Mouse (Mus musculus) MEL (cell line): Measurements from ENCODE around the gene Actn3. TPM values are rescaled to one million over a fixed set of nuclear protein-coding genes. Genes with fewer than 3 reads are reported as not detected.

ENCODE experiments used
- DNase-seq: peaks from one replicate; pipeline ENCODE4 v3.0.0; 2011; ENCODE audit warnings: low read depth, low spot score
- H3K27ac ChIP-seq: 2 replicates; pipeline ENCODE4 v1.5.1; 2012; ENCODE audit warnings: low read depth, mild to moderate bottlenecking, control low read depth, low read length, moderate library complexity; ENCODE audit not compliant: control insufficient read depth
- H3K27me3 ChIP-seq, 2 experiments: fragments of 150-350 bp in 1 of 2; sonication (generic) in 1 of 2; 2 replicates each; pipeline ENCODE4 v1.6.1; 2012; ENCODE audit warnings: low read length in 2 of 2, mild to moderate bottlenecking in 2 of 2, improper control_type of control experiment in 1 of 2, moderate library complexity in 1 of 2; ENCODE audit not compliant: insufficient read depth in 2 of 2, control insufficient read depth in 1 of 2
- H3K36me3 ChIP-seq, 2 experiments: 2 replicates each; pipeline ENCODE4 v1.6.1; 2012 to 2014; ENCODE audit warnings: low read length in 2 of 2, improper control_type of control experiment in 1 of 2, inconsistent platforms in 1 of 2, mild to moderate bottlenecking in 1 of 2; ENCODE audit not compliant: insufficient read depth in 2 of 2, control insufficient read depth in 1 of 2
- H3K4me1 ChIP-seq, 2 experiments: fragments of 150-350 bp in 1 of 2; sonication (generic) in 1 of 2; 2 replicates each; pipeline ENCODE4 v1.6.1; 2012; ENCODE audit warnings: low read length in 2 of 2, improper control_type of control experiment in 1 of 2, mild to moderate bottlenecking in 1 of 2; ENCODE audit not compliant: insufficient read depth in 2 of 2, control insufficient read depth in 1 of 2
- H3K4me3 ChIP-seq, 2 experiments: fragments of 150-350 bp in 1 of 2; sonication (generic) in 1 of 2; 2 replicates each; pipeline ENCODE4 v1.5.1; 2012; ENCODE audit warnings: low read depth in 2 of 2, low read length in 2 of 2, mild to moderate bottlenecking in 2 of 2, moderate library complexity in 2 of 2, control low read depth in 1 of 2, improper control_type of control experiment in 1 of 2; ENCODE audit not compliant: control insufficient read depth in 1 of 2, insufficient read depth in 1 of 2
- H3K79me2 ChIP-seq: 2 replicates; pipeline ENCODE4 v1.6.1; 2012; ENCODE audit warnings: mild to moderate bottlenecking, low read length, moderate library complexity; ENCODE audit not compliant: control insufficient read depth, poor library complexity, insufficient read depth
- H3K9ac ChIP-seq: 2 replicates; pipeline ENCODE4 v1.6.1; 2012; ENCODE audit warnings: low read depth, mild to moderate bottlenecking, control low read depth, low read length, moderate library complexity; ENCODE audit not compliant: control insufficient read depth, poor library complexity, severe bottlenecking
- H3K9me3 ChIP-seq: fragments of 150-350 bp; sonication (generic); replicated peaks from 2 replicates; pipeline ENCODE4 v1.6.1; 2012; ENCODE audit warnings: mild to moderate bottlenecking, low read length, improper control_type of control experiment, moderate library complexity; ENCODE audit not compliant: insufficient read depth
- BHLHE40 ChIP-seq: IDR thresholded peaks from 2 replicates; pipeline ENCODE4 v1.6.1; 2012; ENCODE audit warnings: low read depth, mild to moderate bottlenecking, inconsistent platforms, low read length, improper control_type of control experiment, borderline replicate concordance
- CHD1 ChIP-seq: IDR thresholded peaks from 2 replicates; pipeline ENCODE4 v1.6.1; 2012; ENCODE audit warnings: low read depth, mild to moderate bottlenecking, inconsistent platforms, low read length, improper control_type of control experiment
- CTCF ChIP-seq, 3 experiments: IDR thresholded peaks in 2 of 3; conservative IDR thresholded peaks in 1 of 3; 2 replicates each; pipeline ENCODE4 v1.5.1; 2011 to 2012; ENCODE audit warnings: low read length in 3 of 3, low read depth in 2 of 3, mild to moderate bottlenecking in 2 of 3, improper control_type of control experiment in 1 of 3, inconsistent platforms in 1 of 3, mixed read lengths in 1 of 3, moderate library complexity in 1 of 3; ENCODE audit not compliant: control insufficient read depth in 1 of 3, insufficient read depth in 1 of 3, poor library complexity in 1 of 3, severe bottlenecking in 1 of 3
- E2F4 ChIP-seq: IDR thresholded peaks from 2 replicates; pipeline ENCODE4 v1.6.1; 2011; ENCODE audit warnings: low read depth, low read length, improper control_type of control experiment, borderline replicate concordance
- ELF1 ChIP-seq: IDR thresholded peaks from 2 replicates; pipeline ENCODE4 v1.6.1; 2014; ENCODE audit warnings: low read depth, mild to moderate bottlenecking, inconsistent platforms, low read length, improper control_type of control experiment, moderate library complexity
- EP300 ChIP-seq, 2 experiments: IDR thresholded peaks; 2 replicates each; pipeline ENCODE4 v1.6.1; 2011; ENCODE audit warnings: improper control_type of control experiment in 2 of 2, low read length in 2 of 2, low read depth in 1 of 2, mild to moderate bottlenecking in 1 of 2
- GABPA ChIP-seq: IDR thresholded peaks from 2 replicates; pipeline ENCODE4 v1.6.1; 2012; ENCODE audit warnings: low read depth, mild to moderate bottlenecking, inconsistent platforms, low read length, improper control_type of control experiment, moderate library complexity
- GATA1 ChIP-seq: IDR thresholded peaks from 2 replicates; pipeline ENCODE4 v1.6.1; 2011; ENCODE audit warnings: low read depth, low read length, improper control_type of control experiment
- HCFC1 ChIP-seq: IDR thresholded peaks from 2 replicates; pipeline ENCODE4 v1.6.1; 2012; ENCODE audit warnings: low read depth, mild to moderate bottlenecking, inconsistent platforms, low read length, improper control_type of control experiment, moderate library complexity
- MAX ChIP-seq: IDR thresholded peaks from 2 replicates; pipeline ENCODE4 v1.6.1; 2011; ENCODE audit warnings: low read length, improper control_type of control experiment
- MAZ ChIP-seq: IDR thresholded peaks from 2 replicates; pipeline ENCODE4 v1.6.1; 2012; ENCODE audit warnings: low read depth, mild to moderate bottlenecking, inconsistent platforms, low read length, improper control_type of control experiment
- MEF2A ChIP-seq: IDR thresholded peaks from 2 replicates; pipeline ENCODE4 v1.6.1; 2014; ENCODE audit warnings: low read depth, mild to moderate bottlenecking, inconsistent platforms, low read length, improper control_type of control experiment; ENCODE audit not compliant: poor library complexity, insufficient replicate concordance, severe bottlenecking; ENCODE audit errors: extremely low read depth
- MXI1 ChIP-seq: IDR thresholded peaks from 2 replicates; pipeline ENCODE4 v1.6.1; 2011; ENCODE audit warnings: mild to moderate bottlenecking, low read depth, low read length, improper control_type of control experiment
- MYB ChIP-seq: IDR thresholded peaks from 2 replicates; pipeline ENCODE4 v1.6.1; 2011; ENCODE audit warnings: mild to moderate bottlenecking, low read depth, low read length, improper control_type of control experiment
- MYC ChIP-seq: IDR thresholded peaks from 2 replicates; pipeline ENCODE4 v1.6.1; 2011; ENCODE audit warnings: low read depth, mild to moderate bottlenecking, low read length, improper control_type of control experiment, moderate library complexity
- NELFE ChIP-seq: IDR thresholded peaks from 2 replicates; pipeline ENCODE4 v1.6.1; 2011; ENCODE audit warnings: low read depth, low read length, improper control_type of control experiment
- POLR2A ChIP-seq, 2 experiments: IDR thresholded peaks; 2 replicates each; pipeline ENCODE4 v1.6.1; 2011 to 2012; ENCODE audit warnings: low read length in 2 of 2, mild to moderate bottlenecking in 2 of 2, control low read depth in 1 of 2, improper control_type of control experiment in 1 of 2, low read depth in 1 of 2, moderate library complexity in 1 of 2; ENCODE audit not compliant: control insufficient read depth in 1 of 2, insufficient read depth in 1 of 2, poor library complexity in 1 of 2
- RAD21 ChIP-seq: IDR thresholded peaks from 2 replicates; pipeline ENCODE4 v1.6.1; 2011; ENCODE audit warnings: mild to moderate bottlenecking, low read depth, low read length, improper control_type of control experiment
- RCOR1 ChIP-seq: IDR thresholded peaks from 2 replicates; pipeline ENCODE4 v1.6.1; 2012; ENCODE audit warnings: low read depth, mild to moderate bottlenecking, inconsistent platforms, low read length, improper control_type of control experiment
- SIN3A ChIP-seq: IDR thresholded peaks from 2 replicates; pipeline ENCODE4 v1.6.1; 2012; ENCODE audit warnings: low read length, improper control_type of control experiment, inconsistent platforms
- SMC3 ChIP-seq: IDR thresholded peaks from 2 replicates; pipeline ENCODE4 v1.6.1; 2011; ENCODE audit warnings: low read depth, low read length, improper control_type of control experiment
- TCF12 ChIP-seq: IDR thresholded peaks from 2 replicates; pipeline ENCODE4 v1.6.1; 2014; ENCODE audit warnings: low read depth, mild to moderate bottlenecking, inconsistent platforms, low read length, improper control_type of control experiment, moderate library complexity
- UBTF ChIP-seq: IDR thresholded peaks from 2 replicates; pipeline ENCODE4 v1.6.1; 2012; ENCODE audit warnings: low read depth, mild to moderate bottlenecking, inconsistent platforms, low read length, improper control_type of control experiment, moderate library complexity, borderline replicate concordance; ENCODE audit not compliant: insufficient read depth
- USF2 ChIP-seq, 2 experiments: IDR thresholded peaks; 2 replicates each; pipeline ENCODE4 v1.6.1; 2011 to 2012; ENCODE audit warnings: improper control_type of control experiment in 2 of 2, low read length in 2 of 2, borderline replicate concordance in 1 of 2, inconsistent platforms in 1 of 2, low read depth in 1 of 2, mild to moderate bottlenecking in 1 of 2; ENCODE audit not compliant: insufficient read depth in 1 of 2
- ZMIZ1 ChIP-seq: IDR thresholded peaks from 2 replicates; pipeline ENCODE4 v1.6.1; 2012; ENCODE audit warnings: low read depth, mild to moderate bottlenecking, inconsistent platforms, low read length, improper control_type of control experiment, moderate library complexity
- polyA plus RNA-seq, 2 experiments: library from polyadenylated mRNA; stranded (reverse) in 1 of 2; unstranded in 1 of 2; fragments of >175 nt in 1 of 2; fragments of >200 nt in 1 of 2; gene quantifications; 2 replicates each; pipeline versions ENCODE4 v1.2.1 to v1.2.4; 2012; ENCODE audit warnings: low replicate concordance in 2 of 2, low read depth in 1 of 2; ENCODE audit not compliant: insufficient read length in 2 of 2, insufficient read depth in 1 of 2, missing spikeins in 1 of 2
- total RNA-seq: library from RNA; depleted of rRNA; stranded (reverse); fragments of 300-350 nt; gene quantifications from 2 replicates; pipeline ENCODE4 v1.2.3, GENCODE M21; 2012

The Actn3 gene
- total and polyA plus RNA-seq, 3 experiments = 0.65 to 1.0 TPM; not detected in 1

- Histone ChIP-seq H3K79me2 (no peaks in the 10 kb centered on the region), H3K36me3 (peaks cover 0 to 2% of the 10 kb centered on the region in 2 experiments; a peak in 1 of 4 replicates)
- TF ChIP-seq MXI1 = no peak
- no peak for TF ChIP-seq MYC
- TF ChIP-seq SMC3 = no peak
- TF ChIP-seq CHD1 = no peak
- TF ChIP-seq SIN3A = no peak
- TF ChIP-seq RAD21 = no peak
- no peak for TF ChIP-seq GABPA
- no peak for TF ChIP-seq HCFC1
- no peak for TF ChIP-seq EP300 (IDR thresholded peaks at IDR 0.05; ENCODE audit: low read depth in 1 of 2, low read length in 2 of 2)
- TF ChIP-seq TCF12 = no peak
Observed at GRCm38 (mm10) chr19:4915924-4916603, 38.4 kb upstream of the Actn3 start.

GRCm38 (mm10) chr19:4909376-4909775 is 31.7 kb upstream of the Actn3 start:
- H3K4me3 ChIP-seq = no peak overlapping the region
- no peak overlapping the region for H3K27ac ChIP-seq
- no peaks in the 10 kb centered on the region for H3K27me3 ChIP-seq
- DNase-seq = no peak
- H3K79me2 ChIP-seq = no peaks in the 10 kb centered on the region
- TF ChIP-seq UBTF = no peak
- no peak for TF ChIP-seq SMC3
- no peak for TF ChIP-seq RAD21
- no peak for TF ChIP-seq POLR2A (IDR thresholded peaks at IDR 0.05; ENCODE audit: control insufficient read depth in 1 of 2, insufficient read depth in 1 of 2, low read depth in 1 of 2, low read length in 2 of 2, poor library complexity in 1 of 2)
- no peak for TF ChIP-seq MEF2A
- no peak for TF ChIP-seq TCF12
- TF ChIP-seq RCOR1 = no peak
- no peak for TF ChIP-seq BHLHE40
- TF ChIP-seq USF2 (IDR thresholded peaks at IDR 0.05; ENCODE audit: borderline replicate concordance in 1 of 2, insufficient read depth in 1 of 2, low read depth in 1 of 2, low read length in 2 of 2) = no peak
- TF ChIP-seq NELFE = no peak
- no peak for TF ChIP-seq CTCF (IDR thresholded peaks at IDR 0.05 in 2 of 3, conservative IDR thresholded peaks at IDR 0.05 in 1 of 3; ENCODE audit: control insufficient read depth in 1 of 3, insufficient read depth in 1 of 3, low read depth in 2 of 3, low read length in 3 of 3, poor library complexity in 1 of 3, severe bottlenecking in 1 of 3)
- TF ChIP-seq GATA1 = no peak
- no peak for TF ChIP-seq E2F4
- TF ChIP-seq MAX = no peak
- no peak for TF ChIP-seq MAZ
- no peak for TF ChIP-seq MYB
- TF ChIP-seq ELF1 = no peak
- TF ChIP-seq ZMIZ1 = no peak
- no peak overlapping the region for H3K9ac ChIP-seq
- no peaks in the 10 kb centered on the region for H3K4me1 ChIP-seq
- no peaks in the 10 kb centered on the region for H3K9me3 ChIP-seq
- H3K36me3 ChIP-seq = no peaks in the 10 kb centered on the region

More at GRCm38 (mm10) chr19:4915924-4916603, 38.4 kb upstream of the Actn3 start:
- H3K4me1 ChIP-seq = no peaks in the 10 kb centered on the region
- no peak for DNase-seq
- H3K27ac ChIP-seq = no peak overlapping the region
- H3K9ac ChIP-seq = no peak overlapping the region
- H3K27me3 ChIP-seq = no peaks in the 10 kb centered on the region
- H3K9me3 ChIP-seq = no peaks in the 10 kb centered on the region
- no peak overlapping the region for H3K4me3 ChIP-seq
